Mouse (Mus musculus) retina, adult 2 months (tissue): Measurements from ENCODE around the gene Pard3.

Source experiments
- DNase-seq: peaks from one replicate; pipeline ENCODE4 v3.0.0-alpha.2; 2012; ENCODE audit warnings: low read depth, low spot score

The Pard3 gene

GRCm38 (mm10) chr8:127495226-127495780 is 431.6 kb downstream of the Pard3 start:
- DNase-seq: peak; percentile 77

- no peak for DNase-seq
These were observed 435.5 kb downstream of the Pard3 start for GRCm38 (mm10) chr8:127498997-127499719.

- DNase-seq: no peak
These were observed 436.0 kb downstream of the Pard3 start for GRCm38 (mm10) chr8:127499720-127500114.

- no peak for DNase-seq
These were observed 436.5 kb downstream of the Pard3 start for GRCm38 (mm10) chr8:127500206-127500605.

- no peak for DNase-seq
These were observed 438.1 kb downstream of the Pard3 start for GRCm38 (mm10) chr8:127501756-127502155.

GRCm38 (mm10) chr8:127505286-127505685 is 441.6 kb downstream of the Pard3 start:
- no peak for DNase-seq

GRCm38 (mm10) chr8:127506336-127506735 is 442.6 kb downstream of the Pard3 start:
- no peak for DNase-seq

- DNase-seq: no peak
These were observed 447.6 kb downstream of the Pard3 start for GRCm38 (mm10) chr8:127511341-127511740.

- no peak for DNase-seq
These were observed 448.4 kb downstream of the Pard3 start for GRCm38 (mm10) chr8:127512001-127512573.

- DNase-seq: no peak
These were observed 448.9 kb downstream of the Pard3 start for GRCm38 (mm10) chr8:127512580-127512979.

- no peak for DNase-seq
These were observed 451.4 kb downstream of the Pard3 start for GRCm38 (mm10) chr8:127514810-127515735.

GRCm38 (mm10) chr8:127516043-127516442 is 452.4 kb downstream of the Pard3 start:
- DNase-seq: no peak

- DNase-seq: no peak
These were observed 462.0 kb downstream of the Pard3 start for GRCm38 (mm10) chr8:127525673-127526072.

GRCm38 (mm10) chr8:127528315-127528714 is 464.6 kb downstream of the Pard3 start:
- no peak for DNase-seq

GRCm38 (mm10) chr8:127529746-127530145 is 466.1 kb downstream of the Pard3 start:
- DNase-seq: no peak

GRCm38 (mm10) chr8:127531866-127532265 is 468.2 kb downstream of the Pard3 start:
- no peak for DNase-seq

GRCm38 (mm10) chr8:127534789-127535188 is 471.1 kb downstream of the Pard3 start:
- DNase-seq: no peak

- DNase-seq: no peak
These were observed 471.6 kb downstream of the Pard3 start for GRCm38 (mm10) chr8:127535192-127535845.

GRCm38 (mm10) chr8:127535846-127536220 is 472.1 kb downstream of the Pard3 start:
- no peak for DNase-seq

GRCm38 (mm10) chr8:127539803-127540202 is 476.1 kb downstream of the Pard3 start:
- no peak for DNase-seq

- no peak for DNase-seq
These were observed 476.6 kb downstream of the Pard3 start for GRCm38 (mm10) chr8:127540273-127540672.
